Mouse (Mus musculus) ovary, adult 18-20 months (tissue): ENCODE results near the gene Taar8b.
A peak's percentile ranks its signal among the peaks of the same experiment; 100 is the strongest.
"Not testable (repeated sequence)": the region's sequence is repeated elsewhere in the genome, so short reads cannot be mapped to it uniquely, and the experiment has no call there.

Source experiments
- DNase-seq: peaks from one replicate; pipeline ENCODE4 v3.0.0; 2022; ENCODE audit warnings: low spot score, mixed read lengths

The Taar8b gene

DNA sequence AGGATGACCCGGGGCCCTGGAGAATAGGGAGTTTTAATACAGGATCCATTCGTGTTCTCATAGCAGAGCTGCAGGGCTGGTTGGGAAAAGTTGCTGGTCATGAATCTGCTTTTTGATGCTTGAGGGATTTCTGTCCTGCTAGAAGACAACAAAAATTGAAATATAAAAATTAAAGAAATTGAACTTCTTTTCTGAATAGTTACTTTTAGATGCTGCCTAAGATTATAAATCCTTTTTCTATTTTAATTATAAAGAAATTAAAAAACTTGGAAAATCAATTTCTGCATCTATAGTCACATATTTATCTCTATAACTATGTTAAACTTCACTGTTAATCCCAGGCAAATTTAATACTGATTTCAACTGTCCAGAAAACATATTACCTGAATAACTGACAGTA is at the start of gene Taar8b:
Gene Taar8b, minus strand, starts transcription at position 101 of the 400 bp plus-strand sequence.
- DNase-seq: no peak

DNA sequence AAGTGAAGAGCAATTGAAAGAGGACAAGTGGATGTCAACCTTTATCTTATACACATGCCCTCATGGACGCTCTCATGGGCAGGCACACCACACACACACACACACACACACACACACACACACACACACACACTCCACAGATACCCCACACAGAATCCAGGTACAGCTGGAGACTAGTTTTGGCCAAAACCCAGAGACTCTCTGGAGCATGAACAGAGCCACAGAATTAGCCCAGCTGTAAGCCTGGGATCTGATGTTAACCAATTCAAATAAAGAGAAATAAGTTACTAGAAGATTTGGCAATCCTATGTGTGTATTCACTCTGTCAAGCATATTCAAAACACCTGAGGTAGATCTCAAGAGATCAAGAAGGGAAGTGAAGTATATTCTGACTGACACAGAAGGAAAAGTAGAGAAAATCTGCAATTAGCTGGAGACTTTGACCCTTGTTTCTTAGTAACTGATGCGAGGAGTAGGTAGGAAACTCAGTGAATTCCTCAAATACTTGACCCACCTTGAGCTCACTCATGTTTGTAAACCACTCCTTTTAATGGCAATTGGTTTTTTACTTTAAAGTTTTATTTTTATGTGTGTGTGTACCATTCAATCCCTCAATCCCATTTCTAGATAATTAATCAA is 46.6 kb upstream of the Taar8b start:
- no peak for DNase-seq

DNA sequence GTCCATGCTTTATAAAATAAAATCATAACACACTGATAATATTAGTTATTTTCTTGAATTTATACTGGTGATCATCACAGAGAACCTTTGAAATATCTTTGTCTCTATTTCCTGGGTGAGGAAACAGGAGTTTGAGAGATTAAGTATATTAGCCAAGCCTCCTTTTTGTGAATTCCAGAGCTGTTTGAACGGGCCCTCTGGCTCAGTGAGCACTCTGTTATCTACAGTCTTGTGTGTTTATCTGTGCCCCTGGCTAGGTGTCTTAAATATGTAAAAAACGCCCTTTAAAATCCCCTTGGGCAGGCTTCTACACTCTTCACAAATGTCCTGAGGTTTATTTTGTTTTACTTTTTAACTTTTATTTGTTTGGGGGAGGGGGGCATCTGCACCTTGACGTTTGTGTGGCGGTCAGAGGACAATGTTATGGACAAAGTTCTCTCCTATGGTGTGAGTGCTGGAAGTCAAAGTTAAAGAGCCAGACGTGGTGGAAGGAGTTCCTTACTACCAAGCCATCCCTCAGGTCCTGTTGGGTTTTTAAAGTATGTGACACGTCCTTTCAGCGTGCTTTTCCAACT is 42.1 kb upstream of the Taar8b start:
- no peak for DNase-seq

DNA sequence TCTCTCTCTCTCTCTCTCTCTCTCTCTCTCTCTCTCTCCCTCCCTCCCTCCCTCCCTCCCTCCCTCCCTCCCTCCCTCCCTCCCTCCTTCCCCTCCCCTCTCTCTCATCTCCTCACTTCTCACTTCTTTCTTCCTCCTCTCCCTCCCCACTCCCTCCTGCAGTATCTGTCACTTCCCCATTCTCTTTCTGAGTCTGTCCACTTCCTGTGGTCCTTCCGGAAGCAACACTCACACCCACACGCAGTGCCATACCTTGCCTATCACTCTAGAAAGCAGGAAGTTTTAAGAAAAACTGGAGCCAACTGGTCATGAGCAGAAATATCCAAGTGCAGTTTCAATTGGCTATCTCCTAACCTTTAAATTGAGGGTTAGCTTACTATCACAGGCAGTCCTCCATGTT is 41.0 kb upstream of the Taar8b start:
- no peak for DNase-seq

DNA sequence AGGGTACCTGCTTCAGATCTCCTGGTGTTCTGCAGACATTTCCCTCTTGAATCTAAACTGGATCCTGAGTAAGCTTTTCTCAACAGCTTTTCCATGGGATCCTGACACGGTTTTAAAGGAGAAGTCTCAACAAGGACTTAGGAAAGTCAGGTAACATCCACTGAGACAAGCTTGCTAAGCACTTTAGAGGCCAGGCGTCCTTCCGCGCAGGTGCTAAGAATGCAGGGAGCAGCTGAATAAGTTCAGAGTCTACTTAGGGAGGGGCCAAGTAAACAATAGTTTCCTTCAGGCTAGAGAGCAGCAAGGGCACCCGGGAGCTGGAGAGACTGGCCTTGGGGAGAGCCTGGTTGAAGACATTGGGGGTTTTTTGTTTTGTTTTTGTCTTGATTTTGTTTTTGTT is 40.2 kb upstream of the Taar8b start:
- DNase-seq: peak; percentile 5

DNA sequence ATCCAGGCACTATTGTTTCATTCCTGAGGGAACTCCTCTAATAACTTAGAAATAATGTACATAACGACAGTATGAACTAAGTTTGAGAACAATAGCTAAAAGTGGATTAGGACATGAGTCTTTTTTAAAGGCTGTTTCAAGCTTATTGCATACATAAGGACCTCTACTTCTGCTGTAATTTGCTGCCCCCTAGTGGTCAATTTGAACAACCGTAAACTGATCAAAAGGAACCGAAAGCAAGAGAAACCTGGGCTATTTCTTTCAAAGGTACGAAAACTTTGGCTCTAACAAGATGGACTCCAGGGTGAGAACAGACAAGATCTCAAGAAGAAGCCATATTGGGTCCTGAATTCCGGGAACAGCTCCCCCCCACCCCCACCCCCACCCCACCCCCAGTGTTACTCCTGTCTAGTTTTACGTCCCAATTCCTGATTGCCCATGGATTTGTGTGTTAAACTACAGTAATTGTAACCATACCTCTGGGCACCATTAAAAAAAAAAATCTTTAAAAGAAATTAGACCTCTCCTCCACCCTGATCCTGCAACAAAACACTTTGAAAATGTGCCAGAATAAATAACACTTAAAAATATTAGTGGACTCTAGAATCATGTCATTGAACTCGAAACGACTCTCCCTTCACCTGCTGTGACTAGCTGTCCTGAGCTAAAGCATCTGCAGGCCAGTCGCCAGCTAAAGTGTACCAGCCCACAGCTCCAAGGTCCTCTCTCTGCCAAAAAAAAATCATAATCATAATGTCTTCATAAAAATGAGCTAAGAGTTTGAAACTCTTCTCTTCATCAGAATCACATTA is 39.6 kb upstream of the Taar8b start:
- peak; percentile 10 for DNase-seq

DNA sequence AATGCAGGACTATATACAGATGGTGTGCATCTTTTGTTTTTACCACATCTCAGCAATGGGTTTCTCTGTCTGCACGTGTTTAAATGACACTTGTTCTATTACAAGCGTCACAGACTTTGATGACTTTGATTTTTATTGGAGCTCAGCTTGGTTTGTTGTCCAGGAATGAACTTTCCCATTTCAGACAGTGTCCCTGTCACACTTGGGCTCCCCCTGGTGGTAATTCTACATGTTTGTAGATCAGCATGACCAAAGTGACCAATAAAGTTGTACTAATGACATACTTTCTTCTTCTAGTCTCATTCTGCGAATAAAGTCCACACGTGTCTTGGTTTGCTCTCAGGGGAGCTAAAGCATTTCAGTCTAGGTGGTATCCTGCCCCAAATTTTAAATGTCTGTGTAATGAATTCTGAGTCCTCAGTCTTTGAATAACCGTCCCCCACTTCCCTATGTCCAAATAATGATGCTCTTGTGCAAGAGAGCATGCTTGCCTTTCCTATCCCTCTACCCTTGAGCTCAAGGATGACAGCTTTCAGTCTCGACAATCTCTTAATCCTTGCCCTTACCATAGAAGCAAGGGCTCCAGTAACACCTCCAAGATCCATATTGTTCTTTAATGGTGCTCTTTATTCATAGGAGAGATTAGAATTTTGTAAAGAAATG is 19.2 kb upstream of the Taar8b start:
- no peak for DNase-seq

DNA sequence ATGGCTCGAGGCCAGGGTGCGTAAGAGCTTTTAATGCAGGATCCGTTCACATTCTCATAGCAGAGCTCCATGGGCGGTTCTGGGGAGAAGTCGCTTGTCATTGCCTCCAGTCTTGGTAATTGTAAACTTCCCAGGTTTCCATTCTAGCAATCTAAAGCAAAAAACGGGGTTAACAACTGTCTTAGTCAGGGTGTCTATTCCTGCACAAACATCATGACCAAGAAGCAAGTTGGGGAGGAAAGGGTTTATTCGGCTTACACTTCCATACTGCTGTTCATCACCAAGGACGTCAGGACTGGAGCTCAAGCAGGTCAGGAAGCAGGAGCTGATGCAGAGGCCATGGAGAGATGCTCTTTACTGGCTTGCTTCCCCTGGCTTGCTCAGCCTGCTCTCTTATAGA is 17.3 kb upstream of the Taar8b start, which contains the start of gene Taar9:
Gene Taar9, minus strand, starts transcription at position 101 of the 400 bp plus-strand sequence.
- DNase-seq: not testable (repeated sequence)

DNA sequence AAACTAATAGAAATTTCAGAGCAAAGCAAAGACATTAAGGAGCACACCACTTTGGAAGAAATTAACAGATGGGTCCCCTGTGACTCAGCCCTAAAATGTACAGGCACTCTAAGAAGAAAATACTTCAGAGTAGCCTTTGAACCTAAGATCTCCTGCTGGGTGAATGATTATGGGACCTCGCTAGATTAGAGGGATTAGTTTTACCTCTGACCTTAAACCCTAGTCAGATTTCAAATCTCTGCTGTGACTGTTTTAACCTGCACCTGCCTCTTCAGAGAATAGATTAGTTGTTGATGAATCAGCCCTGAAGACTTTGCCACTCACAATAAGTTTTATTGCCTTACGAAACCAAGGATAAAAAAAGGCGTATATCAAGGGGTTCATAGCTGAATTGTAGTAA is 16.1 kb upstream of the Taar8b start:
- DNase-seq: no peak

DNA sequence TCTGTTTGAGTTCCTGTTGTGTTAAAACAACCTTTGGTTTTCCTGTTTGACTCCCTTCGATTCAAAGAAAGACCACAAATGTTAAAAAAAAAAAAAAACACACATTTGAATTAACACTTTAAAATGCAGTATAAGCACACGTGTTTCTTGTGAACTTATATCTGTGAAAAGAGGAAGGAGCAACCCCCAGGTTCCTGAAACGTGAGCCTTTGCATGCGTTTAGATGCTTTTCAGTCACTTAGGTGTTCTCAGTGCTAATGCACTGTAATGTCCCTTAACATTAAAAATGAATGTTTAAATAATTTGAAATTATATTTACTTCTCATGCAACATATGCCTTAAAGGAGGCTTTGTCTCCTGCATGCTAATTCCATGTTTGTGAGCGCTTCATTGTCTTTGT is 15.7 kb upstream of the Taar8b start:
- DNase-seq: no peak

DNA sequence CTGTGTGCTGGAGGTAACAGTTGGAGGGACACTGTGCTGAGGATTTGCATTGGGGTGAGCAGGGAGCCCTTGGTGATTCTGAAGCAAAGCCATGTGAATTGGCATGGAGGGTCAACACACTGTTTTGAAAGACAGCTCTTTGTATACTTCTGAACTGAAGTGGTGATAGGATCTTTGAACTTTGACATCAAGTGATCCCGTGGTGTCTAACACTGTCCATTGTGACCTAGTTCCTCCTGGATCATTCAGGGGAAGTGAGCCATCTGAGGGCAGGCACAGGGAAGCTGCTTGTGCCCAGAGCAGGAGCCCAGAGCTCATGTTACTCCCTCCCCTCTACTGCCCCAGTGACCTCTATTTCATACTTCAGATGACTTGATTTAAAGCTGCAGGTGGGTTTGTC is 11.2 kb upstream of the Taar8b start:
- not testable (repeated sequence) for DNase-seq

DNA sequence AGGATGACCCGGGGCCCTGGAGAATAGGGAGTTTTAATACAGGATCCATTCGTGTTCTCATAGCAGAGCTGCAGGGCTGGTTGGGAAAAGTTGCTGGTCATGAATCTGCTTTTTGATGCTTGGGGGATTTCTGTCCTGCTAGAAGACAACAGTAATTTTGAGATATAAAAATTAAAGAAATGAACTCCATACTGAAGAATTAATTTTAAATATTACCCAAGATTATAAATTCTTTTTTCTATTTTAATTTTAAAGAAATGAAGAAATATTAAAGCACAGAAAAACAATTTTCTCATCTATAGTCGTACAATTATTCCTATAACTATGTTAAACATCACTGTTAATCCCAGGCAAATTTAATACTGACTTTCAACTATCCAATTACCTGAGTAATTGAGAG is 9.7 kb upstream of the Taar8b start, which contains the start of gene Taar8c:
Gene Taar8c, minus strand, starts transcription at position 101 of the 400 bp plus-strand sequence.
- DNase-seq: not testable (repeated sequence)

DNA sequence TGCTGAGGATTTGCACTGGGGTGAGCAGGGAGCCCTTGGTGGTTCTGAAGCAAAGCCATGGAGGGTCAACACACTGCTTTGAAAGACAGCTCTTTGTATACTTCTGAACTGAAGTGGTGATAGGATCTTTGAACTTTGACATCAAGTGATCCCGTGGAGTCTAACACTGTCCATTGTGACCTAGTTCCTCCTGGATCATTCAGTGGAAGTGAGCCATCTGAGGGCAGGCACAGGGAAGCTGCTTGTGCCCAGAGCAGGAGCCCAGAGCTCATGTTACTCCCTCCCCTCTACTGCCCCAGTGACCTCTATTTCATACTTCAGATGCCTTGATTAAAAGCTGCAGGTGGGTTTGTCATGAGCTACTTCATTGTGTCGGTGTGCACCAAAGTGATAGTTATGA is 4.9 kb upstream of the Taar8b start:
- not testable (repeated sequence) for DNase-seq

DNA sequence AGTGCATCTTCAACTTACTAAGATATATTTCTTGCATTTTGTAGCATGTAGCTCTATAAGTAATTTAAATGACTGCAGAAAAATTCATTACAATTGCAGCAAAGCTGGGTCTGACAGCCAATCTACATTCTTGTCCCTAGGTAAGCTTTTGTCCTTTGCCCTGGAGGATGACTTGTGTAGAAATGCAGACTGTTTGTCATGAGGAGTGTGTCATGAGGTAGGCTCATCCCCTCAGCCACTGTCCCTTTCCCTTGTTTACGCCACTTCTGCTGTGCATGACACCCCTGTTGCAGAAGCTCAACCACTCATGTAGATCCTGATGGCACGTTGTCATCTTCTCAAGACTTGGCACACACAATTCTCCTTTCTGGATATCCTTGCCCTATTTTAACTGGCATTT is 4.9 kb downstream of the Taar8b start:
- DNase-seq: no peak

DNA sequence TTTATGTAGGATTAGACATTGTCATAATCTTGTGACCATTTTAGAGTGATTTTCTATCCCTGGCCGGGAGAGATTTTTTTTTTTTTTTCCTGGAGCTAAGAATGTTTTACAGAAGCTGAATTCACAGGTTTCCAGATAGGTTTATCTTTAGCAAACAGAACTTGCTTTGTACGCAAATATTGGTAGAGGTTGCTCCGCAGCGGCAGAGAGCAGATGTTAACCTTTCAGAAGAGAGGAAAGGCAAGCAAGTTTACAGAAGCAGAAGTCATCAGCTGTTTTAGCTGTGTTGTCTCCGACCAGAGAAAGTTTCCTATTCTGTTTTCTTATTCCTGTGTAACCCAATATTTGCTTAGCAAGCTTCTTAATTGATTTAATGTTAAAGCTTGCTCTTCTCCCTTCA is 5.5 kb downstream of the Taar8b start:
- DNase-seq: no peak

DNA sequence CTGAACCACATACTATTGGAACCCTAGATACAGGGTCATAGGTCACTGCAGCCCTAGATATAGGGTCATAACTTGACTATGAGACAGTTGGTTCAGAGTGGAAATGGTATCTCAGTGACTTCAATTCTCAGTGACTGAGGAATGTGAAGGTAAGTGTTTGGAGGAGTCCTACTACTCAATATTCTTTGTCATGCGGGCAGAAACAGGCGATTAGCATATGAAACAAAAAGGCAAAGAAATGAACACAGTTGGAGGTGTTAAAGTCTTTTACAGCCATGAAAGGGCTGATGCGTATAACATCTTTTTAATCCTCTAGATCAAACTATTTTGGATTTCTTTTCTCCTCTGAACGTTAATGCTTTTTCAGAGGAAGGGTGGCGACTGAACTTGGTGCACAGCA is 6.2 kb downstream of the Taar8b start:
- no peak for DNase-seq

DNA sequence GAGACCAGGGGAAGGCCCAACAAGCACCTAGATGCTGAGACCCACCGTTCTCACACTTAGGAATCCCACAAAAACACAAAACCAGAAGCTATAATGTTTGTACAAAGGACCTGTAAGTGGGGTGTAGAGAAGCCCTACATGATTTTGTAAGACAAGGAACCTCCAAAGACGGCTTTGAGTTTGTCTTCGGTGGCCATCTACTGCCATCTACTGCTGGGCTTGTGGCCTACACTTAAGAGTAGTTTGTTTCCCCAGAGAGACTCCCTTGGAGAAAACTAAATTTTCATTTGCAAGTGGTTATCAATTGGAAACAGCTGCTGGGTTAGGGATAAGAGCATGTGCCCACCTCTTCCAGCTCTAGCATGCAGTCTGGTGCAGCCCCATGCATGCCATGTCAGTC is 11.9 kb downstream of the Taar8b start:
- DNase-seq: no peak

DNA sequence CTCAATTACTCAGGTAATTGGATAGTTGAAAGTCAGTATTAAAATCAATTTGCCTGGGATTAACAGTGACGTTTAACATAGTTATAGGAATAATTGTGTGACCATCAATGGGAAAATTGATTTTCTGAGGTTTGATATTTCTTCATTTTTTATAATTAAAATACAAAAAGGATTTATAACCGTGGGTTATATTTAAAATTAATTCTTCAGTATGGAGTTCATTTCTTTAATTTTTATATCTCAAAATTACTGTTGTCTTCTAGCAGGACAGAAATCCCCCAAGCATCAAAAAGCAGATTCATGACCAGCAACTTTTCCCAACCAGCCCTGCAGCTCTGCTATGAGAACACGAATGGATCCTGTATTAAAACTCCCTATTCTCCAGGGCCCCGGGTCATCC is 15.9 kb downstream of the Taar8b start, which contains the start of gene Taar8a:
Gene Taar8a, plus strand, starts transcription at position 301 of the 400 bp plus-strand sequence.
- not testable (repeated sequence) for DNase-seq

DNA sequence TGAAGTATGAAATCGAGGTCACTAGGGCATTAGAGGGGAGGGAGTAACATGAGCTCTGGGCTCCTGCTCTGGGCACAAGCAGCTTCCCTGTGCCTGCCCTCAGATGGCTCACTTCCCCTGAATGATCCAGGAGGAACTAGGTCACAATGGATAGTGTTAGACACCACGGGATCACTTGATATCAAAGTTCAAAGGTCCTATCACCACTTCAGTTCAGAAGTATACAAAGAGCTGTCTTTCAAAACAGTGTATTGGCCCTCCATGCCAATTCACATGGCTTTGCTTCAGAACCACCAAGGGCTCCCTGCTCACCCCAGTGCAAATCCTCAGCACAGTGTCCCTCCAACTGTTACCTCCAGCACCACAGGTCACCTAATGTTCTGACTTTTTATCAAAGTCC is 17.3 kb downstream of the Taar8b start:
- DNase-seq: not testable (repeated sequence)

DNA sequence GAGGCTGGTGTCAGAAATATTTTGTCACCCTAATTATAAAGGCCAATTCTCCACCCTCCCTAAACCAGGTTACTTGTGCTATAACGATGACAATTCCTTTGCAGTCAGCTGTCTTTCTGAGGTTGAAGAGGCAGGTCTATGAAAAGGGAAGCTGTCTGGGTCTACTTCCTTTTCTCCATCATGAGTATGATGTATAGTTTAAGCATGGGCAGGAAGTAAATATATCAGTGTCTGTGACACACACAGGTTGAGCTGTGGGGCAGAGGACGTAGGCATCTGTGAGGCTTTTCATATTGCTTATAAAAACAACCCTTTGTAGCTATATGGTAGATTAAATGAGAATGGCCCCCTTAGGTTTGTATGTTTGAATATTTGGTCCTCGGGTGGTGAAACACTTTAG is 33.1 kb downstream of the Taar8b start:
- DNase-seq: no peak

DNA sequence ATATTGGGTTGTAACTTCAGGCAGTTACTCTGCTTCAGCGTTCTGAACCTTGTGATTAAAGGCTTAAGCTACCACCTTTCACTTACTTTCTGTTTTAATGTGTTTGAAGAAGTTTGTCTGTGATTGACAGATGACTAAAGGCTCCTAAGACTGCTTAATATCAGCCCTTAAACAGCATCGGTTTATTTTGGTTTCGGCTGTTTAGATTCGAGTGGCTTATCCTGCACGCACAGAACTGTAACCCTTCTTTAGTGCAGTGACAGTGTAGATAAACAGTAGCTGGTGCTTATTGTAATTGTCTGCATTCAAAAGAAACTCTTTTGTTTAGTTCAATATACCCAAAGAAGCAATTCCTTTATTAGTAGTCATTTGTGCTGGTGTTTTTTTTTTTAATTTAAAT is 40.1 kb downstream of the Taar8b start:
- no peak for DNase-seq

DNA sequence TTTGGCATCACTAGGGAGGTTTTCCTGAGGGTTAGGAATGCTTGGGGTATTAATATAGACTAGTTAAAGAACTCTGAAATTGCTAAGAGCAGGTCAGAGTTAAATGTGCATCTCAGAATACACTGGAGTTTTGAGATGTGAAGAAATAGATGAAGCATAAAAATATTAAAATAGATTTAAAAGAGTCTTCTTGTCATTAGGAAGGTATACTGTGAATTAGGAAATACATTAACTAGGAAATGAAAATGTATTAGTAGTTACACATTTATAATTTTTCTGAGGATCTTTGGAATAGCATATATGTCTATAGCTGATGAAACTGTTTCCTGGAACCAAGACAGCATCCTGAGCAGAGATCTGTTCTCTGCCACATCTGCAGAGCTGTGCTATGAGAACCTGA is 42.9 kb downstream of the Taar8b start, which contains the start of gene Taar7f:
Gene Taar7f, plus strand, starts transcription at position 301 of the 400 bp plus-strand sequence.
- no peak for DNase-seq
